Mouse (Mus musculus): Measurements from ENCODE around the gene Tcf7l1. TPM values are rescaled to one million over a fixed set of nuclear protein-coding genes. Genes with fewer than 3 reads are reported as not detected.
A peak's percentile ranks its signal among the peaks of the same experiment; 100 is the strongest.

Tcf7l1 gene
- total and polyA plus RNA-seq, 2 experiments from 2014 or later, result 3.1 to 5.8 TPM

- ATAC-seq (ENCODE audit: low FRiP score), result no peak
- 47% methylated on average over 3 of the region's 3 CpGs for WGBS
- Histone ChIP-seq H3K27me3 (ENCODE audit: insufficient read depth, low read length) (no peaks in the 10 kb centered on the region), H3K4me1 (ENCODE audit: insufficient read depth, low read length) (no peaks in the 10 kb centered on the region), H3K9me3 (ENCODE audit: low read length) (no peaks in the 10 kb centered on the region), H3K4me3 (ENCODE audit: low read depth, low read length) (no peak overlapping the region), H3K36me3 (ENCODE audit: insufficient read depth, low read length) (no peaks in the 10 kb centered on the region), H3K4me2 (ENCODE audit: low read depth, low read length, poor library complexity, severe bottlenecking) (no peak overlapping the region), H3K9ac (replicated peaks; ENCODE audit: low read length, poor library complexity, severe bottlenecking) (no peak overlapping the region), H3K27ac (ENCODE audit: low read depth, low read length) (no peak overlapping the region)
- no peak for DNase-seq (ENCODE audit: low spot score)
- TF ChIP-seq CTCF (IDR thresholded peaks at IDR 0.05), result no peak
Observed at GRCm38 (mm10) chr6:72622917-72623316, 166.1 kb downstream of the Tcf7l1 start.

DNA sequence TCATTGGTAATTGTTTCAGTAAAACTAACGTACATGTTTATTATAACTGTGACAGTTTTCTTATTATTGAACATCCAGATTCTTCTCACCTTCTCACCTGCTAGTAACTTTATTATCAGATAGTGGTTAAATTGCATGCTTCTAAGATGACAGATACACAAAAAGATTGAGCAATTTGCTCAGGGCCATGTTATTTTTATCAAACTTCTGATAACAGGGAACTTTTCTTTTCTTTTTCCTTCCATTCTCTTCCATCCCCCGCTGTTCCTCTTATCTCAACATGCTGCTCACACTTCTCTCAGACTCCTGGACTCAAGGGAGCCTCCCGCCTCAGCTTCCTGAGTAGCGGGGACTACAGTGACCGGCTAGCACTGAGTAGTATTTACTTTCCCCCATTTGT is 168.1 kb downstream of the Tcf7l1 start:
- no peak overlapping the region for H3K4me2 ChIP-seq (ENCODE audit: low read depth, low read length, poor library complexity, severe bottlenecking)
- H3K4me1 ChIP-seq (ENCODE audit: insufficient read depth, low read length), result peaks cover under 1% of the 10 kb centered on the region; the same call in 1 of the 2 replicates
- DNase-seq (ENCODE audit: low spot score) (no peak), ATAC-seq (ENCODE audit: low FRiP score) (no peak)
- no peaks in the 10 kb centered on the region for H3K27me3 ChIP-seq (ENCODE audit: insufficient read depth, low read length)
- H3K27ac ChIP-seq (ENCODE audit: low read depth, low read length), result no peak overlapping the region
- H3K9me3 ChIP-seq (ENCODE audit: low read length), result no peaks in the 10 kb centered on the region
- H3K9ac ChIP-seq (replicated peaks; ENCODE audit: low read length, poor library complexity, severe bottlenecking), result no peak overlapping the region
- WGBS, result 85% methylated on average over 5 of the region's 5 CpGs
- no peak overlapping the region for H3K4me3 ChIP-seq (ENCODE audit: low read depth, low read length)
- TF ChIP-seq CTCF (IDR thresholded peaks at IDR 0.05), result no peak
- no peaks in the 10 kb centered on the region for H3K36me3 ChIP-seq (ENCODE audit: insufficient read depth, low read length)

- no peak for TF ChIP-seq CTCF (IDR thresholded peaks at IDR 0.05)
- H3K36me3 ChIP-seq (ENCODE audit: insufficient read depth, low read length), result no peaks in the 10 kb centered on the region
- H3K27ac ChIP-seq (ENCODE audit: low read depth, low read length), result no peak overlapping the region
- no peak overlapping the region for H3K9ac ChIP-seq (replicated peaks; ENCODE audit: low read length, poor library complexity, severe bottlenecking)
- ATAC-seq (ENCODE audit: low FRiP score) (no peak), DNase-seq (ENCODE audit: low spot score) (no peak)
- 63% methylated on average over 12 of the region's 12 CpGs for WGBS
- H3K4me3 ChIP-seq (ENCODE audit: low read depth, low read length), result no peak overlapping the region
- no peaks in the 10 kb centered on the region for H3K9me3 ChIP-seq (ENCODE audit: low read length)
- peaks cover 10% of the 10 kb centered on the region for H3K4me1 ChIP-seq (ENCODE audit: insufficient read depth, low read length)
- no peaks in the 10 kb centered on the region for H3K27me3 ChIP-seq (ENCODE audit: insufficient read depth, low read length)
- H3K4me2 ChIP-seq (ENCODE audit: low read depth, low read length, poor library complexity, severe bottlenecking), result no peak overlapping the region
Observed at GRCm38 (mm10) chr6:72619734-72620532, 169.1 kb downstream of the Tcf7l1 start.

- H3K36me3 ChIP-seq (ENCODE audit: insufficient read depth, low read length), result peaks cover 8% of the 10 kb centered on the region; the same call in 1 of the 2 replicates
- under 1% methylated on average over 40 of the region's 41 CpGs for WGBS
- DNase-seq (ENCODE audit: low spot score) (peak; percentile 96), ATAC-seq (ENCODE audit: low FRiP score) (peak; percentile 98)
- H3K9ac ChIP-seq (replicated peaks; ENCODE audit: low read length, poor library complexity, severe bottlenecking), result peak within 1 kb of the TSS; percentile 82
- no peaks in the 10 kb centered on the region for H3K9me3 ChIP-seq (ENCODE audit: low read length)
- peak within 1 kb of the TSS; percentile 74 for H3K4me3 ChIP-seq (ENCODE audit: low read depth, low read length)
- H3K4me2 ChIP-seq (ENCODE audit: low read depth, low read length, poor library complexity, severe bottlenecking), result peak within 1 kb of the TSS; percentile 96
- no peak for TF ChIP-seq CTCF (IDR thresholded peaks at IDR 0.05)
- H3K27ac ChIP-seq (ENCODE audit: low read depth, low read length), result peak within 1 kb of the TSS; percentile 94
- H3K4me1 ChIP-seq (ENCODE audit: insufficient read depth, low read length), result peaks cover 18% of the 10 kb centered on the region
- no peaks in the 10 kb centered on the region for H3K27me3 ChIP-seq (ENCODE audit: insufficient read depth, low read length)
Observed at GRCm38 (mm10) chr6:72616643-72617288, 172.3 kb downstream of the Tcf7l1 start, which contains the start of gene Tgoln1. Gene Tgoln1 (minus strand): TSS chr6:72617000.

DNA sequence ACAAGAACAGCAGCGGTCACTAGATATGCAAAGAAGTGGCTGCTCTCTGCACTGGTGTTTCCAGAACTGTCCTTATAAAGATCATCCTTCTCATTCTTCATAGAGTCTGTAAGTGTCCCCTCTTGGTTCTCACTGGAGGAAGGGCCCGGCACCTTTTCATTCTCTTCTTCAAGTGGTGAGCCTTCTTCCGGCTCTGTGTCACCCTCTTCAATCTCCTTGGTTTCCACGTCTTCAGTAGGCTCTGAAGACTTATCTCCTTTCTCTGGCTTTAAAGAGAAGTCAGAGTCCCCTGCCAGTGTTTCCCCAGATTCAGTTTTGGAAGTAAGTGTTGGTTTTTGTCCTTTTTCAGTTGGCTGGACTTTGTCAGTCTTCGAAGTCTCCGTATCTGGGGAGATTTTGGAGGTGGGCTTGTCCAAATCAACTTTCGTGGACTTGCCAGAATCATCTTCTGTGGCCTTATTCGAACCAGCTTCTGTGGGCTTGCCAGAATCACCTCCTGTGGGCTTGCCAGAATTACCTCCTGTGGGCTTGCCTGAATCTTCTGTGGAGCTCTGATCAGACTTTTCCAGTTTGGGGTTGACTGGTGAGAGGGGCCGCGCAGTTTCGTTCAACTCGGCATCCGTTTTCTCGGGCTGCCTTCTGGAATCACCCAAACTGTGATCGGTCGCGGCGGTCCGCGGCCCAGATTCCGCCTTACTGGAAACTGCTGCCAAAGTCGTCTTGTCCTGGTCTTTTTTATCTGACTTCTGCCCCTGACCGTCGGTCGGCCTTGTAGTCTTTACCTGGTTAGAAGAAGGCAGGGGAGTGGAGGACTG is 173.3 kb downstream of the Tcf7l1 start:
- peak overlapping the region; percentile 96 for H3K4me2 ChIP-seq (ENCODE audit: low read depth, low read length, poor library complexity, severe bottlenecking)
- H3K27ac ChIP-seq (ENCODE audit: low read depth, low read length), result peak overlapping the region; percentile 62; the same call in 1 of the 2 replicates
- TF ChIP-seq CTCF (IDR thresholded peaks at IDR 0.05), result no peak
- no peak for ATAC-seq (ENCODE audit: low FRiP score)
- peak overlapping the region; percentile 70 for H3K9ac ChIP-seq (replicated peaks; ENCODE audit: low read length, poor library complexity, severe bottlenecking)
- H3K9me3 ChIP-seq (ENCODE audit: low read length), result no peaks in the 10 kb centered on the region
- 27% methylated on average over 25 of the region's 25 CpGs for WGBS
- peak overlapping the region; percentile 74 for H3K4me3 ChIP-seq (ENCODE audit: low read depth, low read length)
- no peak for DNase-seq (ENCODE audit: low spot score)
- H3K27me3 ChIP-seq (ENCODE audit: insufficient read depth, low read length), result no peaks in the 10 kb centered on the region
- H3K36me3 ChIP-seq (ENCODE audit: insufficient read depth, low read length), result peaks cover 16% of the 10 kb centered on the region; the same call in 1 of the 2 replicates
- peaks cover 18% of the 10 kb centered on the region for H3K4me1 ChIP-seq (ENCODE audit: insufficient read depth, low read length)

Measured in midbrain, postnatal 0 days (tissue).